8 mouse cellular contexts compared by ENCODE assay signal in the genomic region with DNA sequence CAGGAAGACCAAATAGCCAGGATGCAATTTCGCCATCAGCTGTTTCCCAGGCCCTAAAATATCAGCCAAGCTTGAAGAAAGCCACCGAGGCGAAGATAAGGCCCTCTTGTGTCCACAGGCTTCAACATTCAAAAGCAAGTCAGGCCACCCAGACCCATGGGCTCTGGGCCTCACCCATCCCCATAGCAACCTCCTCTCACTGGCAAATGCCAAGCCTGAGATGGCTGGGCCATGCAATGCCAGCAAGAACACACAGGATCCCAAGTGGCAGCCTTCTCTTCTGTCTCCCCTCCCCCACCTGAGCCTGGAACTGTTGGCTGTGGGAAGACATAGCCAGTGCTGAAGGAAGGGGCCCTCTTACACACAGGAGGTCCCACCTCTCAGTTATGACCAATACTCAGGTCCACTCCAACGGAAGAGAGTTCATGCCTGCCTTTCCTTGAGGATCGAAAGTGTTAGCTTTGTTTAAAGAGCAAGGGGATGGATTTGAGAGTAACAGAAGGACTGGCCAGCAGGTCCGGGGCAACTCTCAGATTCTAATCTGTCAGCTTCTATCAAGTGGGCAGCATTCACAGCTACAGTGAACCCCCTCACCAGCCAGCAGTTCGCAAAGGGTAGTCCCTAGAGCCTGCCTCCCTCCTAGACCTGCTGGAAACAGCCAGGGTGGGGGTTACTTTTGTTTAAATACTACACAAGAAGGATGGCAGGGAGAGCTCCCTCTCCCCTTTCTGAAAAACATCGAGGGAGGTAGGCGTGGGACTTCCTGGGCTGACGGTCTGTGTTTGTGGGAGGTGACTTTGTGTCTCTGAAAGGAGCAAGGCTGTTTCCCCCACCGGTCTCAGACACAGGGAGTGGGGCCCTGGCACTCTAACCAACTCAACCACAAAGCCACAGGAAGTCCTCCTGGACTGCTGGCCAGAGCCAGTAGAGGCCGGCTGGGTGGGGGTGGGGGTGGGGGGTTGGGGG. TPM values are rescaled to one million over a fixed set of nuclear protein-coding genes. Genes with fewer than 3 reads are reported as not detected.
A peak's percentile ranks its signal among the peaks of the same experiment; 100 is the strongest.
DNase-seq lines count a peak whose midpoint lies in the region; ATAC-seq and TF ChIP-seq lines count a peak whose summit lies in the region.

No protein-coding gene starts in this region.

- no peak for TF ChIP-seq CTCF in Patski (IDR thresholded peaks at IDR 0.05)

- ATAC-seq in Patski: peak; percentile 33
- peak; percentile 57 for ATAC-seq in granulocyte monocyte progenitor cell, adult 5-6 weeks (replicated peaks; ENCODE audit: poor library complexity, severe bottlenecking)
- peak; percentile 22 for ATAC-seq in liver, embryonic 13.5 days (ENCODE audit: low read depth)

- intact Hi-C loops in left cerebral cortex, postnatal 10 days (cut with DNase I): no loop called here

- H3K4me1 ChIP-seq in liver, embryonic 13.5 days (replicated peaks): peaks cover 98% of the 10 kb centered on the region

- peak overlapping the region; percentile 46 for H3K4me2 ChIP-seq in liver, embryonic 13.5 days

- H3K9ac ChIP-seq in liver, embryonic 13.5 days: peak overlapping the region; percentile 28

- no peaks in the 10 kb centered on the region for H3K9me3 ChIP-seq in liver, embryonic 13.5 days (replicated peaks)

- POLR2A ChIA-PET in Patski (lab: Charles Lee): interaction anchor here (1.2 to 2.6 kb wide), 3 partner anchors 13 to 60 kb away, joined by 3 to 10 read pairs (median 4); no protein-coding TSS in a partner anchor

- in situ Hi-C loops in Patski (cut with MboI; ENCODE audit: low pct_unique_long_range_greater_than_20kb): loop anchor here (5.0 kb wide), 1 partner anchor 53 kb away; no protein-coding TSS in a partner anchor

- no peaks in the 10 kb centered on the region for H3K27me3 ChIP-seq in Patski
- no peaks in the 10 kb centered on the region for H3K27me3 ChIP-seq in liver, embryonic 13.5 days

- 0 out of 2 replicates have a peak overlapping the region, but pooled peaks have one; percentile 4 for H3K4me3 ChIP-seq in liver, embryonic 13.5 days (replicated peaks)

- H3K27ac ChIP-seq in liver, embryonic 13.5 days: peak overlapping the region; percentile 79

- CTCF ChIA-PET in Patski (lab: Charles Lee): interaction anchor here (1.2 to 3.7 kb wide), 4 partner anchors 13 to 68 kb away, joined by 3 to 18 read pairs (median 7); no protein-coding TSS in a partner anchor

- DNase-seq in left cerebral cortex, postnatal 10 days (ENCODE audit: extremely low spot score in 1 of 2, low spot score in 2 of 2): peak; percentile 47 to 57
- DNase-seq in left cerebral cortex, adult 9 months (ENCODE audit: low spot score in 2 of 2): no peak
- peak; percentile 37 for DNase-seq in Patski (ENCODE audit: low read depth, low spot score)
- DNase-seq in liver, embryonic 13.5 days: no peak
- DNase-seq in natural killer cell, adult 2 months (ENCODE audit: low spot score in 2 of 2): peak; percentile 70 to 78
- no peak for DNase-seq in gastrocnemius, adult 18-20 months (ENCODE audit: low spot score)
- DNase-seq in layer of hippocampus, adult 9-10 months (ENCODE audit: low spot score): no peak

- no peaks in the 10 kb centered on the region for H3K36me3 ChIP-seq in liver, embryonic 13.5 days

- WGBS in liver, embryonic 13.5 days (ENCODE audit: insufficient replicate concordance): 15% methylated on average over 12 of the region's 12 CpGs

RNA-seq across cellular contexts. Expression of gene Cd9, which starts 13.9 kb away (rescaled TPM):
- 10 to 100 TPM; 56.6 to 57.5 TPM for total RNA-seq in left cerebral cortex, postnatal 10 days (2021)
- 298 TPM for polyA plus RNA-seq in Patski (2021)
- total RNA-seq in granulocyte monocyte progenitor cell, adult 5-6 weeks (2014; fragmentation: Nextera tagmentation): 22.5 and 27.5 TPM in 2 replicates
- 27.7 and 31.3 TPM in 2 replicates for total RNA-seq in granulocyte monocyte progenitor cell, adult 5-6 weeks (2017)
- polyA plus RNA-seq in liver, embryonic 13.5 days (2015; fragmentation: Nextera tagmentation; extraction: Ambion mirVana): 92.5 and 94.7 TPM in 2 replicates
- 10 to 100 TPM; 18.2 to 26.0 TPM for total RNA-seq in gastrocnemius, adult 18-20 months (2021)

Comparison
In these comparisons a context has a peak if more than half of its experiments do, and no peak if none do; other contexts are left out.
1. DNase-seq: peak in left cerebral cortex, postnatal 10 days (2 of 2), Patski (single experiment) and natural killer cell, adult 2 months (2 of 2); none in left cerebral cortex, adult 9 months (0 of 2), liver, embryonic 13.5 days (single experiment), gastrocnemius, adult 18-20 months (single experiment) and layer of hippocampus, adult 9-10 months (single experiment).
2. Peak in every context shown above with its lines, with median percentiles within 50 percentile points of each other: ATAC-seq.